ENCODE assay signal across 8 mouse cellular contexts in the genomic region with DNA sequence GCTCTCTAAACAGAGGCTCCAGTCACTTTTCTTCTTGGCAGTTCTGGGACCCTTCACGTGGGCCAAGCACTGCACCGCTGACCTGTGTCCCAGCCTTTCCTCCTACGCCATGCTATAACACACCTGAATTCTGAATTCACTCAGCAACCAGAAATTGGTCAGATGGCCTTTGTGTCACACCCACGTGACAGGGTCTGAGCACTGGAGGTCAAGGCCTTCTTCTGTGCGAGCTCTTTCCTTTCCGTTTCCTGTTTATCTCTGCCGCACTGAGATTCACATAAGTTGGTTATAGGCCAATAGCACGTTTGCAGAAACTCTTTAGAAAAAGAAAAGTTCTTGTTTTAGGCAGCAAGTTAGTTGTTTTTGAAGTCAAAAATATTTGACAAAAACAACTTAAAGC.
"Had no signal": no experiment of that assay in that cellular context is flagged by ENCODE, and none has a peak within 500 bp of the region (broad histone marks: within the 10 kb centered on the region; RNA-seq: fewer than 3 reads in every experiment).

No protein-coding gene starts in this region.

- H3K27ac ChIP-seq: hindbrain, embryonic 15.5 days; midbrain, embryonic 13.5 days had no signal

- H3K4me2 ChIP-seq: hindbrain, embryonic 15.5 days; limb, embryonic 12.5 days; liver, embryonic 11.5 days; midbrain, embryonic 13.5 days had no signal

- H3K4me3 ChIP-seq: hindbrain, embryonic 15.5 days; limb, embryonic 12.5 days; midbrain, embryonic 13.5 days had no signal

- H3K9ac ChIP-seq: hindbrain, embryonic 15.5 days; limb, embryonic 12.5 days; midbrain, embryonic 13.5 days had no signal

- DNase-seq: right cerebral cortex, postnatal 14 days; thymus, adult 18-20 months; thymus, postnatal 14 days had no signal

- H3K9me3 ChIP-seq: hindbrain, embryonic 15.5 days; limb, embryonic 12.5 days; midbrain, embryonic 13.5 days had no signal

- ATAC-seq: intestine, embryonic 16.5 days; midbrain, embryonic 13.5 days had no signal

- H3K27me3 ChIP-seq: hindbrain, embryonic 15.5 days; limb, embryonic 12.5 days; midbrain, embryonic 13.5 days had no signal
